17 mouse cellular contexts compared by ENCODE assay signal in the genomic region with DNA sequence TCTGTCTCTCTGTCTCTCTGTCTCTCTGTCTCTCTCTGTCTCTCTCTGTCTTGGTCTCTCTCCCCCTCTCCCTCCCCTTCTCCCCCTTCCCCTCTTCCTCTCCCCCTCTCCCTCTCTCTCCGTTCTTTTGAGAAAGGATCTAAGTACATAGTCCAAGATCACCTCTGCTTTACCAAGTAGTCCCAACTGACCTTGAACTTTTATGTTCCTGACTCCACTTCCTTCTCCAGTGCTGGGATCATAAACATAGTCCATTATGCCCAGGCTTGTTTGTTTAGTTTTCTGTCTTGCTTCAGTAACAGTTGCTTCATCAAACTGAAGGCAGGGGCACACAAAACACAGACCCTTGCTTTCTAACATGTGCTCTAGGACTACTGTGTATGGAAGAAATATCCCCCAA. TPM values are rescaled to one million over a fixed set of nuclear protein-coding genes. Genes with fewer than 3 reads are reported as not detected.
"Had no signal": no experiment of that assay in that cellular context is flagged by ENCODE, and none has a peak within 500 bp of the region (broad histone marks: within the 10 kb centered on the region; RNA-seq: fewer than 3 reads in every experiment).

No protein-coding gene starts in this region.

- H3K9ac ChIP-seq: liver, embryonic 13.5 days; liver, postnatal 0 days; midbrain, embryonic 13.5 days had no signal

- H3K9me3 ChIP-seq: liver, embryonic 13.5 days; midbrain, embryonic 13.5 days had no signal

- H3K4me3 ChIP-seq: layer of hippocampus, adult 2 months; left cerebral cortex, adult 2 months; liver, embryonic 13.5 days; midbrain, embryonic 13.5 days had no signal

- DNase-seq: kidney, postnatal 4 days; liver; liver, embryonic 13.5 days; liver, postnatal 0 days; lung, postnatal 36 days; right cerebral cortex, postnatal 14 days; thymus, postnatal 36 days had no signal

- H3K27ac ChIP-seq: layer of hippocampus, adult 2 months; left cerebral cortex, adult 2 months; liver, embryonic 13.5 days; midbrain, embryonic 13.5 days had no signal

- H3K27me3 ChIP-seq: liver, embryonic 13.5 days; midbrain, embryonic 13.5 days had no signal

- H3K4me2 ChIP-seq: liver, embryonic 13.5 days; midbrain, embryonic 13.5 days had no signal

- ATAC-seq: liver, postnatal 0 days; midbrain, embryonic 13.5 days had no signal

- H3K4me1 ChIP-seq: liver, embryonic 13.5 days; midbrain, embryonic 13.5 days had no signal

- H3K36me3 ChIP-seq: liver, embryonic 13.5 days; midbrain, embryonic 13.5 days had no signal

RNA-seq across cellular contexts. Expression of a gene that starts 37.7 kb away (rescaled TPM):
- total RNA-seq: layer of hippocampus, postnatal 10 days; left cerebral cortex, adult 2 months; left cerebral cortex, postnatal 14 days; megakaryocyte progenitor cell, adult 5-6 weeks had no signal
- polyA plus RNA-seq: intestine, embryonic 14.5 days; midbrain, embryonic 13.5 days; midbrain, postnatal 0 days; spleen, adult 2 months; thymus, postnatal 0 days had no signal
